Mouse (Mus musculus) midbrain, embryonic 10.5 days (tissue): ENCODE measurements at regions not wholly inside any gene's neighbourhood (a gene's known extent, or its start where the extent isn't known, plus 50 kb on each side); places are given as distances from the start of the nearest gene placed in this dataset.

Experiments used
- DNase-seq: peaks from one replicate; pipeline ENCODE4 v3.0.0-alpha.2; 2017; ENCODE audit warnings: low spot score
- H3K27ac ChIP-seq: fragments of 300-500 bp; sonication (generic); replicated peaks from 2 replicates; pipeline ENCODE4 v1.5.1; 2016; ENCODE audit warnings: mild to moderate bottlenecking
- H3K27me3 ChIP-seq: fragments of 300-500 bp; sonication (generic); 2 replicates; pipeline ENCODE4 v1.6.1; 2016; ENCODE audit warnings: low read depth, mild to moderate bottlenecking; ENCODE audit not compliant: poor library complexity, severe bottlenecking
- H3K36me3 ChIP-seq: fragments of 300-500 bp; sonication (generic); 2 replicates; pipeline ENCODE4 v1.6.1; 2016; ENCODE audit warnings: mild to moderate bottlenecking, moderate library complexity
- H3K4me1 ChIP-seq: fragments of 300-500 bp; sonication (generic); 2 replicates; pipeline ENCODE4 v1.6.1; 2016
- H3K4me3 ChIP-seq: fragments of 300-500 bp; sonication (generic); 2 replicates; pipeline ENCODE4 v1.5.1; 2016; ENCODE audit warnings: mild to moderate bottlenecking, moderate library complexity
- H3K9me3 ChIP-seq: fragments of 300-500 bp; sonication (generic); replicated peaks from 2 replicates; pipeline ENCODE4 v1.6.1; 2016; ENCODE audit warnings: mild to moderate bottlenecking
- WGBS: fragments of 180-500 bp; shearing (Covaris S2); methylation state at CpG from one replicate; pipeline ENCODE4 v1.1.7; 2016; 5-methylcytosine and 5-hydroxymethylcytosine counted together

GRCm38 (mm10) chr7:83144018-83144417, 276.9 kb downstream of the Mex3b start:
- 87% methylated on average over 5 of the region's 5 CpGs for WGBS
- H3K36me3 ChIP-seq: no peaks in the 10 kb centered on the region

GRCm38 (mm10) chr7:83145551-83145950, 278.4 kb downstream of the Mex3b start:
- 94% methylated on average over 5 of the region's 5 CpGs for WGBS
- H3K27ac ChIP-seq: no peak overlapping the region
- H3K4me3 ChIP-seq: no peak overlapping the region
- DNase-seq: no peak
- no peaks in the 10 kb centered on the region for H3K36me3 ChIP-seq
- H3K9me3 ChIP-seq: no peaks in the 10 kb centered on the region
- H3K27me3 ChIP-seq: no peaks in the 10 kb centered on the region
- 0 out of 2 replicates have a peak, but pooled peaks cover 1% of the 10 kb centered on the region for H3K4me1 ChIP-seq

More at GRCm38 (mm10) chr7:83144018-83144417, 276.9 kb downstream of the Mex3b start:
- no peaks in the 10 kb centered on the region for H3K27me3 ChIP-seq
- no peaks in the 10 kb centered on the region for H3K9me3 ChIP-seq
- peaks cover 10% of the 10 kb centered on the region for H3K4me1 ChIP-seq
- no peak for DNase-seq
- H3K4me3 ChIP-seq: no peak overlapping the region
- H3K27ac ChIP-seq: no peak overlapping the region

DNA sequence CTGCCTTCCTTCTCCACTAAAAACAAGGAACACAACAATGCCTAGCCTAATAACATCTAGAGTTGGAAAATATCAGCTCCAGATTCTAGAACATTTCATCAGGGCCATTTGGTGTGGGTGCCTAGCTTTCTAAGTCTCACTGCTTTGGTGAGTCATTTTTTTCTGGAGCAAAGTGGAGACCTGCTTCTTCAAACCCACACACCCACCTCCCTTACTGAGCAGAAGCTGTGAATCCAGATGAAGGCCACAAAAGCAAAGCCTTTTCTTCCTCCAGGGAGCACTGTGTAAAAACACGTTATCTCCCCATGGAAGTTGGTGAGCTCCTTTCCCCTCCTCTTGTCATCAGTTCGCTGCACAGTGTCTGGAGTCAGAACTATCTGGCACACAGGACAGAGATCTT, 294.1 kb downstream of the Mex3b start:
- Histone ChIP-seq H3K27me3 (no peaks in the 10 kb centered on the region), H3K9me3 (no peaks in the 10 kb centered on the region), H3K36me3 (no peaks in the 10 kb centered on the region), H3K27ac (no peak overlapping the region), H3K4me3 (no peak overlapping the region), H3K4me1 (no peaks in the 10 kb centered on the region)
- 79% methylated on average over 2 of the region's 2 CpGs for WGBS
- no peak for DNase-seq

DNA sequence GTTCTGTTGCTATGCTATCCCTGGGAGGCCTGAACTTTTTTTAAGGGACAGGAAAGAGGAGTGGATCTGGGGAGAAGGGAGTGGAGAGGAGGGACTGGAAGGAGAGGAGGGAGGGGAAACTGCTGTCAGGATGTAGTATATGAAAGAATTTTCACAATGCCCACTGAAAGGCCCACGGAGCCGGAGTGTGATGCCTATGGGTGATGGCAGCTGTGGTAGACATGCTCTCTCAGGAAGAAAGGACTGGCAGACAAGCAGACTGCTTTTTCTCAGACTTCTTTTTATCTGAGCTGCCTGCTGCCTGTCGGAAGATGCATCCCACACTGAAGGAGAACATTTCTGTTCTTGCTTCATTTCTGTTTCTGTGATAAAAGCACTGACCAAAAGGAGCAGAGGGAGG, 295.7 kb downstream of the Mex3b start:
- H3K4me1 ChIP-seq: no peaks in the 10 kb centered on the region
- no peak overlapping the region for H3K27ac ChIP-seq
- no peaks in the 10 kb centered on the region for H3K36me3 ChIP-seq
- H3K9me3 ChIP-seq: no peaks in the 10 kb centered on the region
- no peak overlapping the region for H3K4me3 ChIP-seq
- DNase-seq: no peak
- 96% methylated on average over 3 of the region's 3 CpGs for WGBS
- H3K27me3 ChIP-seq: no peaks in the 10 kb centered on the region

GRCm38 (mm10) chr7:83179403-83179802, 312.3 kb downstream of the Mex3b start:
- no peak overlapping the region for H3K4me3 ChIP-seq
- no peaks in the 10 kb centered on the region for H3K4me1 ChIP-seq
- no peaks in the 10 kb centered on the region for H3K9me3 ChIP-seq
- H3K27me3 ChIP-seq: no peaks in the 10 kb centered on the region
- no peak for DNase-seq
- 84% methylated on average over 1 of the region's 1 CpGs for WGBS
- H3K36me3 ChIP-seq: no peaks in the 10 kb centered on the region
- H3K27ac ChIP-seq: no peak overlapping the region

DNA sequence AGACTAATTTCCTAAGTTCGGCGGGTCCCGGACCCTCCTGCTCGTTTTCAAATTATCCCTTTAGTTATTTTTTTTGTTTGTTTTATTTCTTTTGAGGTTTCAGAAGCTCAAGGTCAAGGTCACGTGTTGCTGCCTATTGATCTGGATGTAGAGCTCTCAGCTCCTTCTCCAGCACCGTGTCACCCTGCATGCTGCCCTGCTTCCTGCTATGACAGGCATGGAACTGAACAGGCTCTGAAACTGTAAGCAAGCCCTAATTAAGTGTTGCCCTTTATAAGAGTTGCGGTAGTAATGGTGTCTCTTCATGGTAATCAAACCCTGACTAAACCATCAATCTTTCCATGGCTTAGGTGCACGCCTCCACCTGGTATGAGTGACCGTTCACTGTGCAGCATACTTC, 319.2 kb downstream of the Mex3b start:
- H3K4me3 ChIP-seq: no peak overlapping the region
- H3K4me1 ChIP-seq: no peaks in the 10 kb centered on the region
- no peaks in the 10 kb centered on the region for H3K27me3 ChIP-seq
- H3K36me3 ChIP-seq: no peaks in the 10 kb centered on the region
- 93% methylated on average over 9 of the region's 9 CpGs for WGBS
- DNase-seq: no peak
- H3K27ac ChIP-seq: no peak overlapping the region
- no peaks in the 10 kb centered on the region for H3K9me3 ChIP-seq

- peaks cover 25% of the 10 kb centered on the region for H3K4me1 ChIP-seq
- H3K4me3 ChIP-seq: no peak overlapping the region
- H3K9me3 ChIP-seq: no peaks in the 10 kb centered on the region
- no peaks in the 10 kb centered on the region for H3K36me3 ChIP-seq
- no peak for DNase-seq
- H3K27me3 ChIP-seq: no peaks in the 10 kb centered on the region
- no peak overlapping the region for H3K27ac ChIP-seq
- 87% methylated on average over 12 of the region's 12 CpGs for WGBS
These were observed 328.9 kb downstream of the Mex3b start for GRCm38 (mm10) chr7:83195896-83196537.

GRCm38 (mm10) chr7:83197490-83197889, 330.4 kb downstream of the Mex3b start:
- Histone ChIP-seq H3K9me3 (no peaks in the 10 kb centered on the region), H3K27me3 (no peaks in the 10 kb centered on the region), H3K27ac (no peak overlapping the region), H3K4me1 (peaks cover 40% of the 10 kb centered on the region), H3K4me3 (no peak overlapping the region), H3K36me3 (no peaks in the 10 kb centered on the region)
- 84% methylated on average over 2 of the region's 2 CpGs for WGBS
- DNase-seq: no peak

DNA sequence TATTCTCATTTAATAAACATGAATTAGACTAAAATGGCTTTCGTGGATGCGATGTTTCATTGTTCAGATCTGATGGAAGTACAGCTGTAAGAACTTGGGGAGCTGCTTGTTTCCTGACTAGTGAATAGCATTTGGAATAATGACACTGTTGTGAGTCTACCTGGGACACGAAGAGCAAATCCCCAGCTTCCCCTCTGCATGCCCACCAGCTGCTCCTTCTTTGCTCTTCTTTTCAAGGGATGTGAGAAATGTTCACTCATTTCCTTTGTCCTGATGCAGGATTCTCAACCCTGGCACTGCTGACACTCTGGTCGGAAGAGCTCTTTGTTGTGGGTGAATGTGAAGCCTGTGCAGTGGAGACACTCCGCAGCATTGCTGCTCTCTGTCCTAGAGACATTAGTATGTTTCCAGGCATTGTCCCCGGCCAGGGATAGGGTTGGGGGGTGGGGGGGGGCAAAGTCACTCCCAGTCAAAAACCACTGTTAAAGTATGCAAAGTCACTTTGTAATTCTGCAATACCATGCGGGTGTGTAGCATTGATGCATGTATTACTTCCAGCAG, 334.1 kb downstream of the Mex3b start:
- Histone ChIP-seq H3K4me3 (peak overlapping the region; percentile 16; the same call in 1 of the 2 replicates), H3K27me3 (peaks cover 11% of the 10 kb centered on the region; the same call in 1 of the 2 replicates), H3K4me1 (peaks cover 66% of the 10 kb centered on the region), H3K36me3 (no peaks in the 10 kb centered on the region), H3K27ac (peak overlapping the region; percentile 86), H3K9me3 (no peaks in the 10 kb centered on the region)
- 42% methylated on average over 7 of the region's 7 CpGs for WGBS
- DNase-seq: peak; percentile 38

- H3K27ac ChIP-seq: peak overlapping the region; percentile 86
- no peaks in the 10 kb centered on the region for H3K9me3 ChIP-seq
- peak overlapping the region; percentile 36 for H3K4me3 ChIP-seq
- peaks cover 62% of the 10 kb centered on the region for H3K4me1 ChIP-seq
- H3K27me3 ChIP-seq: peaks cover 11% of the 10 kb centered on the region; the same call in 1 of the 2 replicates
- 30% methylated on average over 11 of the region's 11 CpGs for WGBS
- H3K36me3 ChIP-seq: no peaks in the 10 kb centered on the region
- peak; percentile 65 for DNase-seq
These were observed 334.8 kb downstream of the Mex3b start for GRCm38 (mm10) chr7:83201768-83202493.

DNA sequence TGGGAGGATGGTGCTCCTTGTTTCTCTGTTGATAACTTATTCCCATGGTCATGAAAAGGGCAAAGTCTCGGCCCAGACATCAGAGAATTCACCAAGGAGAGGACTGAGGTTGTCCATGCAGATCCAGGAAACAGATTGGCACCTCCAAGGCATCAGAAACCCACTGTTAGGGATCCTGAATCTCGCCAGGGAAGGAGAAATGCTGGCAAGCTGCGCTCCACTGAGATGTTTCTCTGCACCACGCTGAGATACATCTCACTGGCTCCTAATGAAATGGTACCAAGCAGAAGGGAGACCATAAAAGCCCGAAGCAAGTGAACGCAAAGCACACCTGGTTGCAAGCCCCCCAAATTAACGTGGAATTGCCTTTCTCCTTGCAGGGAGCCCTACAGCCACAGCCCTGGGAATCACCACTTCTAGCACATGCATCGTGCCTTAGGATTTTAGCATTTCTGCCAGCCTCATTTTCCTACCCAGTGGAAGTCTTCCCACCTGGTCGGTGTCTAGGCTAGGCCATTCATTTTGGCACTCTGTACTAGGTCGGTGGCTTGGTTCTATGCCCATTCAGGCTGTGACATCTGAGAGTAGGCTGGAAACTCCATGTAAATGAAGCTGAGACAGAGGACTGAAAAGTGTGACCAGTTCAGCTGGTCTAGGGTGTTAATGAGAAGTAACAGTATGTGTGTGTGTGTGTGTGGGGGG, 336.3 kb downstream of the Mex3b start:
- peak overlapping the region; percentile 67 for H3K27ac ChIP-seq

GRCm38 (mm10) chr7:83204013-83204365, 336.9 kb downstream of the Mex3b start:
- Histone ChIP-seq H3K4me1 (peaks cover 62% of the 10 kb centered on the region), H3K4me3 (no peak overlapping the region), H3K36me3 (no peaks in the 10 kb centered on the region), H3K9me3 (no peaks in the 10 kb centered on the region), H3K27ac (peak overlapping the region; percentile 67), H3K27me3 (peaks cover 11% of the 10 kb centered on the region; the same call in 1 of the 2 replicates)
- DNase-seq: no peak
- WGBS: 29% methylated on average over 4 of the region's 4 CpGs

More for the DNA sequence above, 336.3 kb downstream of the Mex3b start:
- H3K4me1 ChIP-seq: peaks cover 62% of the 10 kb centered on the region
- peaks cover 11% of the 10 kb centered on the region; the same call in 1 of the 2 replicates for H3K27me3 ChIP-seq
- no peaks in the 10 kb centered on the region for H3K9me3 ChIP-seq
- H3K36me3 ChIP-seq: no peaks in the 10 kb centered on the region
- H3K4me3 ChIP-seq: no peak overlapping the region
- DNase-seq: no peak
- WGBS: 82% methylated on average over 10 of the region's 10 CpGs
